Mouse (Mus musculus): ENCODE data around the gene Gm20671. TPM values are rescaled to one million over a fixed set of nuclear protein-coding genes. Genes with fewer than 3 reads are reported as not detected.
"Not testable (repeated sequence)": the region's sequence is repeated elsewhere in the genome, so short reads cannot be mapped to it uniquely, and the experiment has no call there.

Gene Gm20671
- not detected for total RNA-seq (2021)
- long read RNA-seq, experiment 1, partial matches to known transcripts, result 1 of 1 reads
- long read RNA-seq, experiment 1, other reads (novel, unspliced or antisense), result 0 of 1 reads
- long read RNA-seq, experiment 2, result 0 reads

GRCm38 (mm10) chr5:32827009-32827408 is at the start of gene Gm20671:
Gene Gm20671, minus strand, starts transcription at chr5:32827109.
- no peak for DNase-seq

- no peak for DNase-seq
These were observed 45.4 kb upstream of the Gm20671 start for GRCm38 (mm10) chr5:32872346-32872745.

GRCm38 (mm10) chr5:32869389-32870024 is 42.6 kb upstream of the Gm20671 start:
- DNase-seq, result no peak

- peak; percentile 93 for DNase-seq
These were observed 36.6 kb upstream of the Gm20671 start, which contains the start of gene Depdc5 for GRCm38 (mm10) chr5:32863253-32864228. Gene Depdc5, plus strand, starts transcription at chr5:32863701.

DNA sequence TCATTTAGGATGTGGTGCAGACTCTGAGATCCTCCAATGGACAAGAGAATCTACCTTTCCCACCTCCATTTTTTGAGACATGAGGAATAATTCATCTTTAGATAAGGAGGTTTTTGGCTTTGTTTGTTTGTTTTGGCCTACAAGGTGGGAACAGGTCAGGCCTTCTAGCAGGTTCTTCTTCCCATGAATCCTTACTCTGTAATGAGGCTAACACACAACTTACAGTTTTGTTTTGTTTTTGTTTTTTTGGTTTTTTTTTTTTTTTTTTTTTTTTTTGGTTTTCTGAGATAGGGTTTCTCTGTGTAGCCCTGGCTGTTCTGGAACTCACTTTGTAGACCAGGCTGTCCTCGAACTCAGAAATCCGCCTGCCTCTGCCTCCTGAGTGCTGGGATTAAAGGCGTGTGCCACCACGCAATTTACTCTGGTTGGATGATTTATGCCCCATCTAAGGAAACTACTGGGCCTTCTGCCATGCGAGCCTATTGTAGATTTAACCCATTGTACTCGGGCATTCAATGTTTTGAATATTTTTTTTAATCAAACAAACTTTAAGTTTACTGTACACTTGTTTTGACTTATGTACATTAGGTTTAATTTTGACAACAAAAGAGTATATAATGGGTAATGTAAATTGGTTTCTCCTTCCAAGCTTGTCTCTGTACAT is 35.7 kb upstream of the Gm20671 start:
- DNase-seq, result no peak

DNA sequence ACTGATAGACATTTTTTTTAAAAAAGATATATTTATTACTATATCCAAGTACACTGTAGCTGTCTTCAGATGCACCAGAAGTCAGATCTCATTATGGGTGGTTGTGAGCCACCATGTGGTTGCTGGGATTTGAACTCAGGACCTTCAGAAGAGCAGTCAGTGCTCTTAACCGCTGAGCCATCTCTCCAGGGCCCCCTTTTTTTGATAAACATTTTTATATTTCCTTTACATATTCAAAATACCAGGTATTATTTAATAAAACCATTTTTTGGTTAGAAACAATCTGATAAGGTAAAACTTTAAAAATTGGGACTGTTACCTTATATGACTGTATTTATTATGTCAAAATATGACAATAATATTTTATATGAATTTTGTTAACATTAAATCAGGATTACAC is 34.2 kb upstream of the Gm20671 start:
- DNase-seq, result no peak

DNA sequence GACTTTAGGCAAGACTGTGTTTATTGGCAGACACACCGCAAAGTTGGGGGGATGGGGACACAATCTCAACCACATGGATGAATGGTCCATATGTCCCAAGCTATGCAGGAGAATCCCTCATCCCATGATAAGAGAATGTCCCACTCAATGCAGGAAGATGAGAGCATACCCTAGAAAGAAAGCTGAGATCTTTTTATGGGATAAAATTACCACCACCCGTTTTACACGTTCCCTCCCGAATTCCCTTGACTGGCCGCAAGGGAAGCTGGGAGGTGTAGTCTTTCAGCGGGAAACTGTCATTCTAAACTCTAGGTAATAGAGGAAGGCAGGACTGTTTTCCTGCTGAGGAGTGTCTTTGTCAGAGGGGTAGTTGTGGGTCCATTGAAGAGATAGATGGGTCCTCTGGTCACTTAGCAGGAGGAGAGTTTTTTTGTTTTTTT is 30.9 kb upstream of the Gm20671 start:
- no peak for DNase-seq

DNA sequence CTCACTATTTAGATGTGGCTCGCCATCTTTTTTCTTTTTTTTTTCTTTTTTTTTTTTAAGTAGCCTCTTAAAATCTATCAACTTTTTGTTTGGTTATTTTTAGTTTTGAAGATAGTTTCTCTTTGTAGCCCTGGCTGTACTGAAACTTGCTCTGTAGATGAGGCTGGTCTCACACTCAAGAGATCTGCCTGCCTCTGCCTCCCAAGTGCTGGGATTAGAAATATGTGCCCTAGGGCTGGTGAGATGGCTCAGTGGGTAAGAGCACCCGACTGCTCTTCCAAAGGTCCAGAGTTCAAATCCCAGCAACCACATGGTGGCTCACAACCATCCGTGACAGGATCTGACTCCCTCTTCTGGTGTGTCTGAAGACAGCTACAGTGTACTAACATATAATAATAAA is 28.4 kb upstream of the Gm20671 start:
- not testable (repeated sequence) for DNase-seq

- DNase-seq, result no peak
These were observed 27.9 kb upstream of the Gm20671 start for GRCm38 (mm10) chr5:32854818-32855217.

DNA sequence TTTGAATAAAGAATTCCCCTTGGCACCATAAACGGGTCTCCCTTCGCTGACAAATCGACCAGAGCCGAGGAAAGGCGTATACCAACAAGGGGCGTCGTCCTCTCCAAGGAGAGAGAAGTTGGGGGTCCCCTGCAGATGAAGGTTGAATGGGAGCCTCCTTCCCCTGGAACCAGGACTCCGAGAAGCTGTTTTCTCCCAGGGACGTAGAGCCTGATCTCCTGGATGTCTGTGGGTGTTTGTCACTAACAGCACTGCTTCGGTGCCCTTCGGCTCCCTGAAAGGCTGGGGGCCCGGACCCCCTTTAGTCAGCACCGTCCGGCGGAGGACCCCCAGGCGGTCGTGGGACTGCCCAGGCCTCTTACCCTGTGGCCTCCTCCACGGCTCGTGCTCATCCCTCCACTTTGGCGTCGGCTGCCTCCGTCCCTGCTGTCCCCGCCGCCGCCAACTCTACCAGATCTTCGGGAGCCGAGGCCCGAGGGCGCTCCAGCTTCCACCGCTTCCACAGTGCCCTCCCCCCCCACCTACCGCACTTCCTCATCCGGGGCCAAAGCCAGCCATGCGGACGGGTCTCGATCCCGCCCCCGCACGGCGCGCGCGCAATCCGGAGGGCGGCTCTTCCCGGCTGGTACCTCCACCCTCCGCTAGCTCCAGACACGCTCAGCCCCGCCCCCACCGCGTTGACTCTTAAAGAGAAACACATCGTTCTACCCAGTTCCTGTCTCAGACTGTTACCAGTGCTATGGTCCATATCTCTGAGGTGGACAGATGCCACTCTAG is 27.0 kb upstream of the Gm20671 start, which contains the start of gene Prr14l:
TSS of gene Prr14l (minus strand) at position 526 of the 777 bp plus-strand sequence.
- DNase-seq, result peak; percentile 96

DNA sequence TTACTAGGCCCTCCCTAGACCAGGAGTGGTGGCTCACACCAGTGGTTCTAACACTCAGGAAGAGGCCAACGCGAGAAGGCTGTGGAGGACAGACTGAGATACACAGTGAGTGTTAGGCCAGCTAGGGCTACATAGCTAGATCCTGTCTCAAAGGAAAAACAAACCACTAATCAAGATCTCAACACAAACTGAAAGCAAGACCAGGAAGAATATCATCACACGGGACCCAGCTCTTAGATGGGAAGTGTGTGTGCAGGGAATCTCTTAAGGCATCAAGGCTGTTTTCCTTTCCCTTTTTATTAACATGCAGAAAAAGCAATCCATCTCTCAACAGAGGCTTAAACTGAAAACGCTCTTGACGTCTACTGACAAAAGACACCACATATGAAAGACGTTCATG is 25.1 kb upstream of the Gm20671 start:
- no peak for DNase-seq

DNA sequence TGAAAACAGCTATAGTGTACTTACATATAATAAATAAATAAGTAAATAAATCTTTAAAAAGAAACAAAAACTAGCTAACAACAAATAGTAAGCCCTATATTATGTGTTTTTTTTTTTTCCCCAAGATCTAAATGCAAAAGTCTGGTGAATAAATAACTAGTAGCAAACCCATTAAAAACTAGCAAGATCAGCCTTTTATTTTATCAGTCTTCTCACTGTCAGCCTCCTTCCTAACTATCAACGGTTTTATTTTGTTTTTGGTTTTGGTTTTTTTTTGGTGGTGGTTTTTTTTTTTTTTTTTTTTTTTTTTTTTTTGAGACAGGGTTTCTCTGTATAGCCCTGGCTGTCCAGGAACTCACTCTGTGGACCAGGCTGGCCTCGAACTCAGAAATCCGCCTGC is 22.7 kb upstream of the Gm20671 start:
- DNase-seq, result not testable (repeated sequence)

DNA sequence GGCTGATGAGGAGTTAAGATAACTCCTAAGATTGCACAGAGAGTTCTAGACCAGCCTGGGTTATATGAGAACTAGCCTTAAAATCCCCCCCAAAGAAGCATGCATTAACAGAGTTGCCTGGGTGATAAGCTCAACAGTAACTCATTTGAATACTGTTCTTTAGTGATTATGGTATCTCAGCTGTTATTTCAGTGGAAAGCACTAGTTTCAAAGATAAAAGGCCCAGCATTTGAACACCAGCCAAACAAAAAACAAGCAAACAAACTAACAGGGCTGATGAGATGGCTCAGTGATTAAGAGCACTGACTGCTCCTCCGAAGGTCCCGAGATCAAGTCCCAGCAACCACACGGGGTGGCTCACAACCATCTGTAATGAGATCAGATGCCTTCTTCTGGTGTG is 22.3 kb upstream of the Gm20671 start:
- no peak for DNase-seq

GRCm38 (mm10) chr5:32840029-32840428 is 13.1 kb upstream of the Gm20671 start:
- no peak for DNase-seq

DNA sequence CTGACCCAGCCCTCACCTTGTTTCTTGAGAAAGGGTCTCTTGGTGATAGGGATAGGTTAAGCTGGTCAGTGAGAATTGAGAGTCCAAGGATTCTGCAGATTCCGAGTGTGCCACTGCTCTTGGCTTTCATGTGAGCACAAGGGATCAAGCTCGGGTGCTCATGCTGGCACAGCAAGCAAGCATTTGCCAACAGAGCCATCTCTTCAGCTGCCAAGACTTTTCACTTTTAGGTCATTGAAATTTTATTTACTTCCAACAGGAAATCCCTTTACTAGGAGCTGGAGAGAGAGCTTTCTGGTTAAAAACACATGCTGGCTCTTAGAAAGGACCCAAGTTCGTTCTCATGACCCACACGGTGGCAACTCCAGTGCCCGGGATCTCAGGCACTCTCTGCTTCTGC is 10.1 kb upstream of the Gm20671 start:
- DNase-seq, result no peak

GRCm38 (mm10) chr5:32834497-32834896 is 7.6 kb upstream of the Gm20671 start:
- no peak for DNase-seq

GRCm38 (mm10) chr5:32830054-32830453 is 3.1 kb upstream of the Gm20671 start:
- DNase-seq, result no peak

- DNase-seq, result not testable (repeated sequence)
These were observed 1.9 kb upstream of the Gm20671 start for GRCm38 (mm10) chr5:32828766-32829165.

GRCm38 (mm10) chr5:32820471-32820870 is 6.4 kb downstream of the Gm20671 start:
- no peak for DNase-seq

DNA sequence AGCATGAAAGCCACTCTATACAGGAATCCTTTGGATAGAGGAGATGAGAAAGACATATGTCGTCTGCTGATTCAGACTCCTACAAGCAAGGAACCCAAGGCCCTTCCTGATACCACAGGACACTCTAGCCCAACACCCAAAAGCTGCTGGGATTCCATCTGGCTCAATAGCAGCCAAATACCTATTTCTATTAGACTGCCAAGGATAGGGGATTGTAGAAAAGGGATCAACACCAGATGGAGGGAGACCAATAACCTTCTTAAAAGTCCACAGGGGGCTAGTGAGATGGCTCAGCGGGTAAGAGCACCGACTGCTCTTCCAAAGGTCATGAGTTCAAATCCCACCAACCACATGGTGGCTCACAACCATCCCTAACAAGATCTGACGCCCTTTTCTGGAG is 11.5 kb downstream of the Gm20671 start:
- no peak for DNase-seq

- DNase-seq, result not testable (repeated sequence)
These were observed 40.5 kb downstream of the Gm20671 start for GRCm38 (mm10) chr5:32786454-32786853.
